Mouse (Mus musculus) hindbrain, embryonic 11.5 days (tissue): ENCODE results near the gene Icam1. TPM values are rescaled to one million over a fixed set of nuclear protein-coding genes. Genes with fewer than 3 reads are reported as not detected.

Source experiments
- ATAC-seq: fragments of 200-750 bp; cut with Nextera tagmentation; 2 replicates; pipeline ENCODE4 v1.8.0; 2017; ENCODE audit warnings: mild to moderate bottlenecking, moderate TSS enrichment, moderate library complexity; ENCODE audit not compliant: low FRiP score
- DNase-seq: peaks from one replicate; pipeline ENCODE4 v3.0.0-alpha.2; 2015; ENCODE audit warnings: low spot score
- H3K27ac ChIP-seq: fragments of 300-500 bp; sonication (generic); 2 replicates; pipeline ENCODE4 v1.5.1; 2014; ENCODE audit warnings: mild to moderate bottlenecking, low read depth, low read length
- H3K27me3 ChIP-seq: fragments of 300-500 bp; sonication (generic); 2 replicates; pipeline ENCODE4 v1.6.1; 2014; ENCODE audit warnings: mild to moderate bottlenecking, low read length, moderate library complexity, mixed read lengths; ENCODE audit not compliant: control insufficient read depth, insufficient read depth
- H3K36me3 ChIP-seq: fragments of 300-500 bp; sonication (generic); 2 replicates; pipeline ENCODE4 v1.6.1; 2014; ENCODE audit warnings: mild to moderate bottlenecking, low read length, moderate library complexity, mixed read lengths; ENCODE audit not compliant: control insufficient read depth, insufficient read depth
- H3K4me1 ChIP-seq: fragments of 300-500 bp; sonication (generic); replicated peaks from 2 replicates; pipeline ENCODE4 v1.6.1; 2014; ENCODE audit warnings: low read length, mixed read lengths; ENCODE audit not compliant: control insufficient read depth, insufficient read depth
- H3K4me2 ChIP-seq: fragments of 300-500 bp; sonication (generic); replicated peaks from 2 replicates; pipeline ENCODE4 v1.6.1; 2014; ENCODE audit warnings: mild to moderate bottlenecking, low read depth, low read length
- H3K4me3 ChIP-seq: fragments of 300-500 bp; sonication (generic); 2 replicates; pipeline ENCODE4 v1.5.1; 2014; ENCODE audit warnings: low read depth, low read length
- H3K9ac ChIP-seq: fragments of 300-500 bp; sonication (generic); 2 replicates; pipeline ENCODE4 v1.6.1; 2014; ENCODE audit warnings: low read depth, low read length
- H3K9me3 ChIP-seq: fragments of 300-500 bp; sonication (generic); 2 replicates; pipeline ENCODE4 v1.6.1; 2016; ENCODE audit warnings: low read length; ENCODE audit not compliant: control insufficient read depth
- WGBS: fragments of 180-500 bp; shearing (Covaris S2); extraction: QIAGEN DNeasy Blood & Tissue Kit; methylation state at CpG from one replicate; pipeline ENCODE4 v1.1.7; 2014; 5-methylcytosine and 5-hydroxymethylcytosine counted together
- polyA plus RNA-seq: library from polyadenylated mRNA; unstranded; fragments of >200 nt; fragmentation: Nextera tagmentation; extraction: Ambion mirVana; gene quantifications from 2 replicates; pipeline ENCODE4 v1.2.1, GENCODE M21; 2014

Icam1 gene
- polyA plus RNA-seq, 1 experiment from 2014 or later, result 4.3 TPM

DNA sequence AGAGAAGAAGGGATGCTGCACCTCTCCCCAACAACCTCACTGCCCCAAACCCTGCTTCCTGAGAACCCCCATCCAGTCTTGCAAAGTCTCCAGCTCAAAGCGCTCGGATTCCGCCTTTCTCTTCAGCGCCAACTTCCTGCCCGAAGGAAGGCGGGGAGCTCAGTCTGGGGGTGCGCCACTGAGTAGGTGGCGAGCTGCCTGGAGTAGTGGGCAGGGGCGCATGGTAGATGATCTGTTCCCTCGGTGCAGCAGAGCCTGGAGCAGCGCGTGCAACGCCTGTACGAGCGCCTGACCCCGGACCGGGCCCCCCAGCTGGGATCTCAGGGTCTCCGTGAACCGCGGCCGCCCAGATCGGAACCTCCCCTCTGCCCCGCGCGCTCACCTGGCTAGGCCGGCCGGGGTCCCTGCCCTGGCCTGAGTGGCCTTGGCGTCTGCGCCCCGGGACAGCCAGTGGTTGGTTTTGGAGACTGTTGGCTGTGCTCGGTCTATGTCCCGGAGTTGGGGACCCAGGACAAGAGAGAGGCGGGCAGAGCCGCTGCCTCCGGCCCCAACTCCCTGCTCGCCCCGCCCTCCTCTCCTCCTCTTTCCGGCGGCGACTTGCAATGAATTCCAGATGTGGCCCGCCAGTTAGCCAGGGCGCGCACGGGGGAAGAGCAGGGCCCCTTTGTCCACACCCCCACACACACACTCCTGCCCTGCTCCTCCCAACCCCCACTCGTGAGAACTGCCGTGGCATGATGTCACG is 39.4 kb upstream of the Icam1 start, which contains the start of gene S1pr2:
S1pr2 (minus strand) TSS at position 566 of the 745 bp plus-strand sequence.
- ATAC-seq (peak; percentile 78), DNase-seq (peak; percentile 88)
- peak within 1 kb of the TSS; percentile 76 for H3K27ac ChIP-seq
- H3K36me3 ChIP-seq, result no peaks in the 10 kb centered on the region
- peak within 1 kb of the TSS; percentile 98 for H3K4me2 ChIP-seq
- peaks cover 2% of the 10 kb centered on the region for H3K4me1 ChIP-seq
- WGBS, result under 1% methylated on average over 38 of the region's 47 CpGs
- peak within 1 kb of the TSS; percentile 73 for H3K9ac ChIP-seq
- peak within 1 kb of the TSS; percentile 78 for H3K4me3 ChIP-seq
- no peaks in the 10 kb centered on the region for H3K27me3 ChIP-seq
- no peaks in the 10 kb centered on the region for H3K9me3 ChIP-seq

DNA sequence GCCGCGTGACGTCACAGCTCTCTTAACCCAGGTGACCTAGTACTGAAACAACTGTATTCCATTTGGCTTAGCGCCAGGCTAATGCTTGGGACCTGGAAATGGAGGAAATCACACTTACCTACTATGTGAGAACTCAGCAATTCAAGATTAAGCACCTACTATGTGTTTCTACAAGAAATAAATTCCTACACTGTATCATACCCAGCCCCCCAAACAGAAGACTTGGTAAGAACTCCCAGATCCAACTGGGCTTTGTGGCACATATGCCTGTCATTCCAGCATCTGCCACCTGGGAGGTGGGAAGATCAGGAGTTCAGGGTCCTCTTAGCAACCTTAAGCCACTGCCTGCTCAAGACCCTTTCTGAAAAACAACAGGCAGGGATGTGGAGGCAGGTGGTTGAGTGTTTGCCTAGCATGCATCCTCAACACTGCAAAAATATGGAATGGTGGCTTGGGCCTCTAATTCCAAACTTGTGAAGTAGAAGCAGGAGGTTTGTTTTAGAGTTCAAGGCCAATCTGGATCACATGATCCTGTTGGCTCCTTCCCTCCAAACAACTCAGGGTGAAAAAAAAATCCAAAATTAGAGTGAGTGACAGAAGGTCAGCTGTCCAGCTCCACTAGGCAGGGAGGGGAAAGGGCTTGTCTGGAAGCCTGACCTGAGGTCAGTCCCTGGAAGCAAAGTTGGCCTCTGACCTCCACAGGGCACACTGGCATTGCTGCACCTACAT is 38.7 kb upstream of the Icam1 start:
- Histone ChIP-seq H3K9me3 (no peaks in the 10 kb centered on the region), H3K4me1 (peaks cover 2% of the 10 kb centered on the region), H3K4me3 (peak overlapping the region; percentile 78), H3K9ac (peak overlapping the region; percentile 73), H3K4me2 (peak overlapping the region; percentile 98), H3K27me3 (no peaks in the 10 kb centered on the region), H3K36me3 (no peaks in the 10 kb centered on the region), H3K27ac (0 out of 2 replicates have a peak overlapping the region, but pooled peaks have one; percentile 76)
- DNase-seq (no peak), ATAC-seq (peak; percentile 6; the same call in 1 of the 2 replicates)
- 1% methylated on average over 4 of the region's 4 CpGs for WGBS

DNA sequence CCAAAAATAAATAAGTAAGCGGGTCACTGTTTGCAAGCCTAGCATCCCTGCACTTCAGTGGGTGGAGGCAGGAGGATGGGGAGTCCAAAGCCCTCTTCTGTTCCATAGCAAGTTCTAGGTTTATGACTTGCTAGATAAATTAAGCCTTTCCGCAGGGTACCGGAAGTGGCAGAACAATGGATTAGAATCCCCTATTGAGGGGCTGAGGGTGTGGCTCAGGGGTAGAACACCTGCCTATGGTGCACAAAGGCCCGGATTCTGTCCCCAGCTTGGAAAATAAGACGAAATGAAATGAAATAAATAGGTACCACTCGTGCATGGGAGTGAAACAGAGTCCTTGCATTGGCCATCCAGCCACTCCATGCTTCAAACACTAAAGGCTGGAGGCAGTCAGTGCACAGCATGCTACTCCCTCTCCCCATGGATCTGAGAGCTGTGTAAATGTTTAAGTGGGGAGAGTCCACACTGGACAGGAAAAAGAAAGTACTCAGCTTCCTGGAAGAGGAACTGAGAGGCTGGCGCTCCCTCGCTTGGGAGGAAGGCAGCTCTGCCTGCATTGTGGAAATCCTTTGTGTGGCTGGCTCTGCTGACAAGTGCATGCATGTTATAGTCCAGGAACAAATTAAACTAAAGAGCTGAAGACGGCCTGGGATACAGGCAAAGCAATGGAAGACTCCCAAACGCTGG is 37.2 kb upstream of the Icam1 start:
- H3K27ac ChIP-seq, result no peak overlapping the region
- no peak overlapping the region for H3K9ac ChIP-seq
- H3K4me3 ChIP-seq, result no peak overlapping the region
- DNase-seq (no peak), ATAC-seq (no peak)
- no peaks in the 10 kb centered on the region; the same call in 1 of the 2 replicates for H3K4me1 ChIP-seq
- H3K9me3 ChIP-seq, result no peaks in the 10 kb centered on the region
- H3K27me3 ChIP-seq, result no peaks in the 10 kb centered on the region
- H3K4me2 ChIP-seq, result no peak overlapping the region
- H3K36me3 ChIP-seq, result no peaks in the 10 kb centered on the region
- WGBS, result 65% methylated on average over 10 of the region's 10 CpGs

DNA sequence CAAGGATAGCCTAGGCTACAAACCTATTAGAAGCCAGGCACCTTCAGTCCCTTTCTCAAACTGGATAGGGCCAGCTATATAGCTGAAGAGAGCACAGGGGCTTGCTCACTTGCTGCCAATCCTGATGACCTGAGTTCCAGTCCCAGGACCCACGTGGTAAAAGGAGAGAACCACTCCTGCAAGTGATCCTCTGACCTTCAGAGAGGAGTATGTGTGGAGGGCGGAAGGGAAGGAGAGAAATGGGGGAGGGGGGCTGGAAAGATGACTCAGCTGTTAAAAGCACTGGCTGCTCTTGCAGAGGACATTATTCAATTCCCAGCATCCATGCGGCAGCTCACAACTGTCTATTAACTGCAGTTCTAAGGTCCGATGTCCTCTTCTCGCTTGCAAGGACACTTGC is 36.6 kb upstream of the Icam1 start:
- Histone ChIP-seq H3K4me3 (no peak overlapping the region), H3K9ac (no peak overlapping the region), H3K27ac (no peak overlapping the region), H3K4me2 (no peak overlapping the region), H3K27me3 (no peaks in the 10 kb centered on the region), H3K36me3 (no peaks in the 10 kb centered on the region), H3K9me3 (no peaks in the 10 kb centered on the region), H3K4me1 (no peaks in the 10 kb centered on the region; the same call in 1 of the 2 replicates)
- DNase-seq (no peak), ATAC-seq (no peak)
- WGBS, result 69% methylated on average over 5 of the region's 5 CpGs

DNA sequence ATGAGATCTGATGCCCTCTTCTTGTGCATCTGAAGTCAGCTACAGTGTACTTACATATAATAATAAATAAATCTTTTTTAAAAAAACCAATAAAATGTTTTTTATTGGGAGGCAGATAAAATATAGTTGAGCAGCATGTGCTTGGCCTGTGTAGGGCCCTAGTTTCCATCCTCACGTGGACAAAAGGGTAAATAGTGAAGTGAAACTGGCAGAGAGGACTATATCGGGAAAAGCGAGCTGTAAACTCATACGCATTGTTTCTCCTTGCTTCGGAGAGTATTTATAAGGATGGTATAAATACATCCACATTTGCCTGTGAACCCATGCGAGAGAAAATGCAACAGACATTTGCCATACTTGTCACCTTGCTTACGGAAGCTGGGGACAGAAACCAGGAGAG is 36.0 kb upstream of the Icam1 start:
- no peaks in the 10 kb centered on the region for H3K36me3 ChIP-seq
- H3K9me3 ChIP-seq, result no peaks in the 10 kb centered on the region
- H3K4me1 ChIP-seq, result no peaks in the 10 kb centered on the region; the same call in 1 of the 2 replicates
- no peak overlapping the region for H3K4me2 ChIP-seq
- H3K4me3 ChIP-seq, result no peak overlapping the region
- no peak overlapping the region for H3K27ac ChIP-seq
- no peak for ATAC-seq
- DNase-seq, result no peak
- H3K9ac ChIP-seq, result no peak overlapping the region
- WGBS, result 87% methylated on average over 7 of the region's 7 CpGs
- no peaks in the 10 kb centered on the region for H3K27me3 ChIP-seq

DNA sequence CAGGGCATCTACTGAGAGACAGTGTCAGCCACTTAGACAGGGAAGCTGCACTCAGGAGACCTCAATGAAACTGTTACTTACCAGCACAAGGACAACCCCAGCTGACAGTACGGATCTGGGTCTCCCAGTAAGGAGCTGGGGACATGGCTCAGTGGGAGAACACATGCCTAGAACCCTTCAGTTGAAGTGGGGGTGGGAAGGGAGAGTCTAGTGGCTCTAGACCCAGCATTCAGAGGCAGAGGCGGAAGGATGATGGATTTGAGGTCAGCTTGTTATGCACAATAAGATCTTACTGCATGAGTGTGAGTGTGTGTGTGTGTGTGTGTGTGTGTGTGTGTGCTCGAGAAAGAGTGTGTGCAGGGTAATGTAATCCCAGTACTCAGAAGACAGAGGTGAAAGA is 33.6 kb upstream of the Icam1 start:
- H3K4me2 ChIP-seq, result no peak overlapping the region
- ATAC-seq (no peak), DNase-seq (no peak)
- 77% methylated on average over 3 of the region's 3 CpGs for WGBS
- H3K4me1 ChIP-seq, result no peaks in the 10 kb centered on the region
- no peaks in the 10 kb centered on the region for H3K27me3 ChIP-seq
- H3K36me3 ChIP-seq, result no peaks in the 10 kb centered on the region
- no peak overlapping the region for H3K27ac ChIP-seq
- no peak overlapping the region for H3K9ac ChIP-seq
- no peak overlapping the region for H3K4me3 ChIP-seq
- no peaks in the 10 kb centered on the region for H3K9me3 ChIP-seq

DNA sequence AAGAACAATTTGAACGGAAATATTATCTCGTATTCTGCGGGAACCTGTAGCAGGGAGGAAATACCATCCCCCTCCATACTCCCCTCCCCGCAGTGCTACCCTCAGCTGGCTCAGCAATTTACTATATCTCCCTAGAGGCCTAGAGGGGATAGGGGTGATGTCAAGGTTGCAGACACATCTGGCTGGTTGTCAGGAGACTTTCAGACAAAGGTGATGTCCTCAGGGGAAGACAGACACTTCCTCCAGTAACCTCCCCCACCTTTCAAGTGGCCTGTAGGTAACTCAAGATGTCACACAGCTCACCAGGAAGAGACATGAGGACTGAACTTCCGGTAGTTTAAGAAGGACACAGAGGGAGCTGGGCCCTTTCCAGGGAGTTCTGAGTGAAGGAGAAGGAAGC is 32.6 kb upstream of the Icam1 start:
- Histone ChIP-seq H3K4me3 (no peak overlapping the region), H3K27me3 (no peaks in the 10 kb centered on the region), H3K36me3 (no peaks in the 10 kb centered on the region), H3K4me1 (no peaks in the 10 kb centered on the region), H3K9me3 (no peaks in the 10 kb centered on the region), H3K9ac (no peak overlapping the region), H3K4me2 (no peak overlapping the region), H3K27ac (no peak overlapping the region)
- WGBS, result 60% methylated on average over 5 of the region's 5 CpGs
- DNase-seq (no peak), ATAC-seq (no peak)

DNA sequence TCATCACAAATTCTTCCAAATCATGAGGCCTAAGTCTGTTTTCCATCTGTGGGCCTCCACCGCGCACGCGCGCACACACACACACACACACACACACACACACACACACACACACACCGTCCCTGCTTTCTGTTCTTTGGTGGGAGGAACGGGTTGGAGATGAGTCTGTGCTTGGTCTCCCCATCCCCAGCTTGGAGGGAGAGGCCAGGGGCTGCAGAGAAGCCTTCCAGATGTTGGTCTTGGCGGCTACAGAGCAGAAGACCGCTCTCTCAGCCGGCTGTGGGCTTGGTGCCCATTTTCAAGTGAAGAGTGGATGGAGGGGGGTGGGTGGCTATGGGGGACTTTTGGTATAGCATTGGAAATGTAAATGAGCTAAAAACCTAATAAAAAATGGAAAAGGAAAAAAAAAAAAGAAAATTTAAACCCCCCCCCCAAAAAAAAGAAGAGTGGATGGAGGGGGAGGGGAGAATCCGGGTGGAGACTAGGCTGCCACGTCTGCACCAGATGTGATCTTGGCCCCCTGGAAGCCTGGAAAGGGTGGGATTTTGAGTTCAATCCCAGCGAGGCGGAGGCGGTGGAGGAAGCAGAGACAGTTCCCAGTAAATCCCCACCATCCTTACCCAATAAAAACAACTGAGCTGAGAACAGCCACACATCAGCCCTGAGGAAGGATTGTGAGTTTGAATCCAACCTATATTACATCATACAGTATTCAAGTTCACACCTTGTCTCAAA is 28.7 kb upstream of the Icam1 start:
- H3K4me1 ChIP-seq, result no peaks in the 10 kb centered on the region
- WGBS, result 66% methylated on average over 15 of the region's 15 CpGs

More for the DNA sequence above, 28.7 kb upstream of the Icam1 start:
- no peak for ATAC-seq
- Histone ChIP-seq H3K4me2 (no peak overlapping the region), H3K9me3 (no peaks in the 10 kb centered on the region), H3K4me3 (no peak overlapping the region), H3K36me3 (no peaks in the 10 kb centered on the region), H3K9ac (no peak overlapping the region), H3K27ac (no peak overlapping the region), H3K27me3 (no peaks in the 10 kb centered on the region)
- no peak for DNase-seq
